Mouse (Mus musculus): ENCODE results near the gene Il6st. TPM values are rescaled to one million over a fixed set of nuclear protein-coding genes. Genes with fewer than 3 reads are reported as not detected.

Gene Il6st
- polyA plus RNA-seq, 1 experiment from 2014 or later: 24.8 TPM

GRCm38 (mm10) chr13:112551641-112552548 lies 88.0 kb downstream of the Il6st start:
- no peak overlapping the region for H3K9ac ChIP-seq
- H3K27ac ChIP-seq (replicated peaks): no peak overlapping the region
- H3K4me3 ChIP-seq: no peak overlapping the region
- 91% methylated on average over 7 of the region's 7 CpGs for WGBS
- H3K27me3 ChIP-seq: no peaks in the 10 kb centered on the region
- no peaks in the 10 kb centered on the region for H3K4me1 ChIP-seq (replicated peaks)
- H3K4me2 ChIP-seq: no peak overlapping the region
- H3K9me3 ChIP-seq: no peaks in the 10 kb centered on the region
- ATAC-seq (ENCODE audit: low FRiP score, low read depth): no peak
- H3K36me3 ChIP-seq: no peaks in the 10 kb centered on the region

GRCm38 (mm10) chr13:112553304-112553703 lies 89.4 kb downstream of the Il6st start:
- Histone ChIP-seq H3K4me1 (replicated peaks) (no peaks in the 10 kb centered on the region), H3K27me3 (no peaks in the 10 kb centered on the region), H3K4me2 (no peak overlapping the region), H3K4me3 (no peak overlapping the region), H3K9ac (no peak overlapping the region), H3K27ac (replicated peaks) (no peak overlapping the region), H3K36me3 (no peaks in the 10 kb centered on the region), H3K9me3 (no peaks in the 10 kb centered on the region)
- no peak for ATAC-seq (ENCODE audit: low FRiP score, low read depth)
- 91% methylated on average over 5 of the region's 5 CpGs for WGBS

GRCm38 (mm10) chr13:112556501-112556900 lies 92.6 kb downstream of the Il6st start:
- WGBS: 67% methylated on average over 2 of the region's 2 CpGs
- no peak for ATAC-seq (ENCODE audit: low FRiP score, low read depth)
- H3K36me3 ChIP-seq: no peaks in the 10 kb centered on the region
- no peak overlapping the region for H3K9ac ChIP-seq
- no peaks in the 10 kb centered on the region for H3K27me3 ChIP-seq
- H3K4me3 ChIP-seq: no peak overlapping the region
- no peaks in the 10 kb centered on the region for H3K4me1 ChIP-seq (replicated peaks)
- H3K9me3 ChIP-seq: no peaks in the 10 kb centered on the region
- no peak overlapping the region for H3K27ac ChIP-seq (replicated peaks)
- H3K4me2 ChIP-seq: no peak overlapping the region

Other genes starting within 250 kb of the Il6st start
- gene Ankrd55, start 175.6 kb upstream of the Il6st start, polyA plus RNA-seq (2015; fragmentation: Nextera tagmentation; extraction: Ambion mirVana): 10.1 and 10.3 TPM in 2 replicates
- 0.09 and 0.20 TPM in 2 replicates for gene Il31ra, start 130.3 kb downstream of the Il6st start, polyA plus RNA-seq (2015; fragmentation: Nextera tagmentation; extraction: Ambion mirVana)
- 1.1 and 1.2 TPM in 2 replicates for gene Ddx4, start 188.4 kb downstream of the Il6st start, polyA plus RNA-seq (2015; fragmentation: Nextera tagmentation; extraction: Ambion mirVana)
- gene Slc38a9, start 196.7 kb downstream of the Il6st start, polyA plus RNA-seq (2015; fragmentation: Nextera tagmentation; extraction: Ambion mirVana): 19.9 and 23.7 TPM in 2 replicates